Mouse (Mus musculus) liver, adult 2 months (tissue): ENCODE data around the gene Rcan3. TPM values are rescaled to one million over a fixed set of nuclear protein-coding genes. Genes with fewer than 3 reads are reported as not detected.
A peak's percentile ranks its signal among the peaks of the same experiment; 100 is the strongest.

Source experiments
- DNase-seq: peaks from one replicate; pipeline ENCODE4 v3.0.0-alpha.2; 2011; ENCODE audit warnings: low read depth, low spot score; ENCODE audit errors: extremely low read depth
- H3K27ac ChIP-seq: fragments of 200-500 bp; replicated peaks from 2 replicates; pipeline ENCODE4 v1.5.1; 2012; ENCODE audit warnings: low read depth, mild to moderate bottlenecking, control low read depth, inconsistent platforms, low read length; ENCODE audit not compliant: insufficient read depth
- H3K27me3 ChIP-seq: fragments of 200-500 bp; 2 replicates; pipeline ENCODE4 v1.6.1; 2012; ENCODE audit warnings: mild to moderate bottlenecking, moderate library complexity, low read length, inconsistent platforms; ENCODE audit not compliant: control insufficient read depth, insufficient read depth
- H3K36me3 ChIP-seq: fragments of 200-500 bp; 2 replicates; pipeline ENCODE4 v1.6.1; 2012; ENCODE audit warnings: low read length, inconsistent platforms; ENCODE audit not compliant: control insufficient read depth, insufficient read depth
- H3K4me1 ChIP-seq: fragments of 200-500 bp; 2 replicates; pipeline ENCODE4 v1.6.1; 2011; ENCODE audit warnings: low read length; ENCODE audit not compliant: control insufficient read depth, insufficient read depth
- H3K4me3 ChIP-seq: fragments of 200-500 bp; 2 replicates; pipeline ENCODE4 v1.5.1; 2011; ENCODE audit warnings: low read depth, mild to moderate bottlenecking, control low read depth, low read length, moderate library complexity; ENCODE audit not compliant: insufficient read depth
- H3K79me2 ChIP-seq: fragments of 200-500 bp; 2 replicates; pipeline ENCODE4 v1.6.1; 2012; ENCODE audit warnings: inconsistent platforms, mild to moderate bottlenecking, low read length, moderate library complexity; ENCODE audit not compliant: control insufficient read depth, insufficient read depth
- H3K9ac ChIP-seq: fragments of 200-500 bp; 2 replicates; pipeline ENCODE4 v1.6.1; 2012; ENCODE audit warnings: low read depth, mild to moderate bottlenecking, control low read depth, inconsistent platforms, low read length
- CTCF ChIP-seq: fragments of 200-500 bp; IDR thresholded peaks from 2 replicates; pipeline ENCODE4 v1.5.1; 2011; ENCODE audit warnings: low read depth, low read length, control low read depth
- POLR2A ChIP-seq: fragments of 200-500 bp; IDR thresholded peaks from 2 replicates; pipeline ENCODE4 v1.6.1; 2011; ENCODE audit warnings: low read length, control low read depth; ENCODE audit not compliant: insufficient read depth; ENCODE audit errors: extremely low read depth
- WGBS: fragments of 180-500 bp; shearing (Covaris S2); methylation state at CpG from one replicate; pipeline ENCODE4 v1.1.7; 2018; 5-methylcytosine and 5-hydroxymethylcytosine counted together
- polyA plus RNA-seq: library from polyadenylated mRNA; depleted of rRNA; stranded (reverse); fragments of >200 nt; gene quantifications from 2 replicates; pipeline ENCODE4 v1.2.3, GENCODE M21; 2012
- total RNA-seq: library from RNA; depleted of rRNA; stranded (reverse); fragments of >200 nt; gene quantifications from 2 replicates; pipeline ENCODE4 v1.2.3, GENCODE M21; 2014

Rcan3 gene
- total and polyA plus RNA-seq, 2 experiments = 1.1 to 1.8 TPM

GRCm38 (mm10) chr4:135451360-135452015 is 17.8 kb upstream of the Rcan3 start:
- H3K4me1 ChIP-seq = no peaks in the 10 kb centered on the region
- H3K36me3 ChIP-seq = no peaks in the 10 kb centered on the region
- DNase-seq = no peak
- TF ChIP-seq CTCF (no peak), POLR2A (no peak)
- H3K27ac ChIP-seq = no peak overlapping the region
- H3K79me2 ChIP-seq = no peaks in the 10 kb centered on the region
- H3K9ac ChIP-seq = no peak overlapping the region
- H3K27me3 ChIP-seq = no peaks in the 10 kb centered on the region
- no peak overlapping the region for H3K4me3 ChIP-seq
- 74% methylated on average over 18 of the region's 18 CpGs for WGBS

DNA sequence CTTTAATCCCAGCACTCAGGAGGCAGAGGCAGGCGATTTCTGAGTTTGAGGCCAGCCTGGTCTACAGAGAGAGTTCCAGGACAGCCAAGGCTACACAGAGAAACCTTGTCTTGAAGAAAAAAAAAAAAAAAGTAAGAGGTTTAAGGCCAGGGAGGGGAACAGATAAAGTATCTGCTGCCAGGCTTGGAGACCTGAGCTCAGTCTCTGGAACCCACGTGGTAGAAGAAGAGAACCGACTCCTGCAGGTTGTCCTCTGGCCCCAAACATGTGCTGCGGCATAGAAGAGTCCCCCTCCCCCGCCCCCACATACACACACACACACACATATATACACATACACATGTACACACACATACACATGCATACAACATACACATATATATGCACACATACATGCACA is 8.8 kb upstream of the Rcan3 start:
- H3K36me3 ChIP-seq = no peaks in the 10 kb centered on the region
- H3K4me3 ChIP-seq = no peak overlapping the region
- DNase-seq = no peak
- WGBS = 71% methylated on average over 5 of the region's 5 CpGs
- no peak overlapping the region for H3K27ac ChIP-seq
- H3K27me3 ChIP-seq = no peaks in the 10 kb centered on the region
- TF ChIP-seq POLR2A (no peak), CTCF (no peak)
- no peaks in the 10 kb centered on the region for H3K79me2 ChIP-seq
- peaks cover 2% of the 10 kb centered on the region; the same call in 1 of the 2 replicates for H3K4me1 ChIP-seq
- no peak overlapping the region for H3K9ac ChIP-seq

DNA sequence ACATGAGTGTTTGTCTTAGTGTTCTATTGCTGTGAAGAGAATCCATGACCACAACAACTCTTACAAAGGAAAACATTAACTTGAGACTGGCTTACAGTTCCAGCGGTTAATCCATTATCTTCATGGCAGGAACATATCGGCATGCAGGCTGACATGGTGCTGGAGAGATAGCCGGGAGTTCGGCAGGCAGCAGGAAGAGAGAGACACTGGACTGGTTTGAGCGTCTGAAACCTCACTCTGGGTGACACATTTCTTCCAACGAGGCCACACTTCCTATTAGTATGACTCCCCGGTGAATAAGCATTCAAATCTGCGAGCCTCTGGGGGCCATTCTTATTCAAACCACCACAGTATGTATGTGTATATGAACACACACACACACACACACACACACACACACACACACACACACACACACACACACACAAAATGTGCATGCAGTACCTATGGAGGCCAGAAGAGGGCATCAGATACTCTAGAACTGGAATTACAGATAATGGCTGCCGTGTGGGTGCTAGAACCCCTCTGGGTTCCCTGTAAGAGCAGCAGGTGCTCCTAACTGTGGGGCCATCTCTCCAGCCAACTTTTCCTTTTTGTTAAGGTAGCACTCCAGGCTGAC is 6.4 kb upstream of the Rcan3 start:
- H3K27me3 ChIP-seq = no peaks in the 10 kb centered on the region
- DNase-seq = peak; percentile 30
- no peak overlapping the region for H3K9ac ChIP-seq
- TF ChIP-seq POLR2A (no peak), CTCF (peak; percentile 42)
- H3K4me1 ChIP-seq = peaks cover 2% of the 10 kb centered on the region; the same call in 1 of the 2 replicates
- WGBS = 40% methylated on average over 9 of the region's 9 CpGs
- H3K79me2 ChIP-seq = no peaks in the 10 kb centered on the region
- H3K36me3 ChIP-seq = no peaks in the 10 kb centered on the region
- H3K4me3 ChIP-seq = no peak overlapping the region
- H3K27ac ChIP-seq = no peak overlapping the region

DNA sequence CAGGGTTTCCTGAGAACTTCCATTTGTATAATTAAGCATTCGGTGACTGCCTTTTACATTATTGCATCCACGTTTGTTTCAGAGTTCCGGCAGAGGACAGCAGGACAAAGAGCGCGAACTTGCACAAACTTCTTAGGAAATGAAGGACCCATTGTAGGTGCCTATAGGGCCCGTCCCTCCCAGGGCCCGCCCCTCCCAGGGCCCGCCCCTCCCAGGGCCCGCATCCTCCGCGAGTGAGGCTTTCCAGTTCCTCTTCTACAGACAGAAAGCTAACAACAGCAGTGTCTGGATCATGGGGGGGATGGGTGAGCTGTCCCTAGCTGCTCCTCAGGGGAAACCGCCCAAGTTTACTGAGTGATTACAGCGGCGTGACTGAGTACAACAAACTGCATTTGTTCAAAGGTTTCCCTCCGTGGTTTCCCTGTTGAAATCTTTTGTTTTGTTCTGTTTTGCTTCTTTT is 5.6 kb upstream of the Rcan3 start:
- H3K79me2 ChIP-seq = no peaks in the 10 kb centered on the region
- peak; percentile 42 for DNase-seq
- no peaks in the 10 kb centered on the region for H3K36me3 ChIP-seq
- H3K9ac ChIP-seq = no peak overlapping the region
- no peaks in the 10 kb centered on the region for H3K27me3 ChIP-seq
- no peak for TF ChIP-seq POLR2A
- no peak for TF ChIP-seq CTCF
- H3K4me1 ChIP-seq = peaks cover 4% of the 10 kb centered on the region; the same call in 1 of the 2 replicates
- no peak overlapping the region for H3K27ac ChIP-seq
- H3K4me3 ChIP-seq = no peak overlapping the region
- WGBS = 9% methylated on average over 15 of the region's 15 CpGs

DNA sequence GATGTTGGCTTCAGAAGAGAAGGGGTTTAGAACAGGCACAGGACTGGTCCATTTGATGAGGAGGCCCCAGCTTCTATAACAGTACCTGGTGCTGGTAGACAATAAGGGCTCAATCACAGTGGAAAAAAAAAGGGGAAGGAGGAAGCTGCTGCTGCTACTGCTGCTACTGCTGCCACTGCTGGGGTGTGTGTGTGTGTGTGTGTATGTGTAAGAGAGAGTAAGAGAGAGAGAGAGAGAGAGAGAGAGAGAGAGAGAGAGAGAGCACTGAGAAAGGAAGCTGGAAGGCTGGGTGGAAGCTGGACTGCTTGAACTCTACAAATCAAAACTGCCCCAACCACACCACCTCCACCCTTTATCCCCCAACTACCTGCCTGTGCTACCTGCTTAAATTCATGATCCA is 4.3 kb upstream of the Rcan3 start:
- TF ChIP-seq POLR2A (no peak), CTCF (no peak)
- Histone ChIP-seq H3K9ac (no peak overlapping the region), H3K4me1 (peaks cover 4% of the 10 kb centered on the region; the same call in 1 of the 2 replicates)

DNA sequence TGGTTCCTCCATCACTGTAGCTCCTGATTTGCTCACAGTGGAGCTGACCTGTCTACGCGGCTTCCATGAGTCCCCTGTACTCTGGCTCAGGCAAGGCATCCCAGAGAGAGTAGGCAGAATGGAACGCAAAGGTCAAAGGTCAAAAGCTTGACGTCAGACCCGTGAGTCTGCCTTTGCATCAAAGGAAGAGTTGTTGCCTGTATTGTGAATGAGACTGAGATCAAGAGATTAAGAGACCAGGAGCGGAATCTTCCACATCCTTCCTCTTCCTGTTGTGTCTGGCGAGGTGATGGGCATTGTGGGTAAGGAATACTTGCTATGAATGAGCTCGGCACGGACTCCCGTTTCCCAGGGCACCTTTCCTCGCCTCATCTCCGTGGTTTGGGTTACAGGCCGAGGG is 2.6 kb upstream of the Rcan3 start:
- Histone ChIP-seq H3K36me3 (no peaks in the 10 kb centered on the region), H3K4me1 (peaks cover 4% of the 10 kb centered on the region; the same call in 1 of the 2 replicates), H3K4me3 (no peak overlapping the region), H3K27ac (no peak overlapping the region), H3K9ac (no peak overlapping the region), H3K79me2 (no peaks in the 10 kb centered on the region), H3K27me3 (no peaks in the 10 kb centered on the region)
- 49% methylated on average over 13 of the region's 13 CpGs for WGBS
- peak; percentile 14 for DNase-seq
- no peak for TF ChIP-seq CTCF
- no peak for TF ChIP-seq POLR2A

More for the DNA sequence above, 4.3 kb upstream of the Rcan3 start:
- Histone ChIP-seq H3K4me3 (no peak overlapping the region), H3K27me3 (no peaks in the 10 kb centered on the region), H3K79me2 (no peaks in the 10 kb centered on the region), H3K36me3 (no peaks in the 10 kb centered on the region), H3K27ac (no peak overlapping the region)
- DNase-seq = no peak
